Mouse (Mus musculus): ENCODE measurements around the gene Rbpjl. TPM values are rescaled to one million over a fixed set of nuclear protein-coding genes. Genes with fewer than 3 reads are reported as not detected.
A peak's percentile ranks its signal among the peaks of the same experiment; 100 is the strongest.

Gene Rbpjl
- polyA plus RNA-seq, 1 experiment from 2014 or later = not detected

- Histone ChIP-seq H3K27ac (no peak overlapping the region), H3K36me3 (no peaks in the 10 kb centered on the region), H3K27me3 (ENCODE audit: low read depth, poor library complexity, severe bottlenecking) (peaks cover 100% of the 10 kb centered on the region), H3K4me3 (peak overlapping the region; percentile 49; the same call in 1 of the 2 replicates), H3K9me3 (replicated peaks) (no peaks in the 10 kb centered on the region), H3K4me1 (peaks cover 44% of the 10 kb centered on the region)
- DNase-seq (ENCODE audit: low spot score) = no peak
- WGBS = 8% methylated on average over 14 of the region's 14 CpGs
These were observed 598 bp downstream of the Rbpjl start for GRCm38 (mm10) chr2:164403396-164404081.

GRCm38 (mm10) chr2:164404082-164404990, 1.4 kb downstream of the Rbpjl start:
- Histone ChIP-seq H3K27ac (peak overlapping the region; percentile 9; the same call in 1 of the 2 replicates), H3K4me3 (peak overlapping the region; percentile 49), H3K27me3 (ENCODE audit: low read depth, poor library complexity, severe bottlenecking) (peaks cover 100% of the 10 kb centered on the region), H3K9me3 (replicated peaks) (no peaks in the 10 kb centered on the region), H3K36me3 (no peaks in the 10 kb centered on the region), H3K4me1 (peaks cover 44% of the 10 kb centered on the region)
- under 1% methylated on average over 48 of the region's 49 CpGs for WGBS
- peak; percentile 70 for DNase-seq (ENCODE audit: low spot score)

GRCm38 (mm10) chr2:164405060-164405459, 2.1 kb downstream of the Rbpjl start, which contains the start of gene Matn4:
Gene Matn4 (minus strand): TSS chr2:164405160.
- Histone ChIP-seq H3K36me3 (no peaks in the 10 kb centered on the region), H3K27ac (peak within 1 kb of the TSS; percentile 9; the same call in 1 of the 2 replicates), H3K9me3 (replicated peaks) (no peaks in the 10 kb centered on the region), H3K4me3 (peak within 1 kb of the TSS; percentile 49), H3K27me3 (ENCODE audit: low read depth, poor library complexity, severe bottlenecking) (peaks cover 100% of the 10 kb centered on the region), H3K4me1 (peaks cover 44% of the 10 kb centered on the region)
- no peak for DNase-seq (ENCODE audit: low spot score)
- WGBS = 4% methylated on average over 9 of the region's 9 CpGs

GRCm38 (mm10) chr2:164405519-164405918, 2.6 kb downstream of the Rbpjl start:
- peaks cover 40% of the 10 kb centered on the region for H3K4me1 ChIP-seq
- no peak overlapping the region for H3K4me3 ChIP-seq
- WGBS = 33% methylated on average over 5 of the region's 5 CpGs
- H3K36me3 ChIP-seq = no peaks in the 10 kb centered on the region
- DNase-seq (ENCODE audit: low spot score) = no peak
- no peak overlapping the region for H3K27ac ChIP-seq
- no peaks in the 10 kb centered on the region for H3K9me3 ChIP-seq (replicated peaks)
- peaks cover 100% of the 10 kb centered on the region for H3K27me3 ChIP-seq (ENCODE audit: low read depth, poor library complexity, severe bottlenecking)

DNA sequence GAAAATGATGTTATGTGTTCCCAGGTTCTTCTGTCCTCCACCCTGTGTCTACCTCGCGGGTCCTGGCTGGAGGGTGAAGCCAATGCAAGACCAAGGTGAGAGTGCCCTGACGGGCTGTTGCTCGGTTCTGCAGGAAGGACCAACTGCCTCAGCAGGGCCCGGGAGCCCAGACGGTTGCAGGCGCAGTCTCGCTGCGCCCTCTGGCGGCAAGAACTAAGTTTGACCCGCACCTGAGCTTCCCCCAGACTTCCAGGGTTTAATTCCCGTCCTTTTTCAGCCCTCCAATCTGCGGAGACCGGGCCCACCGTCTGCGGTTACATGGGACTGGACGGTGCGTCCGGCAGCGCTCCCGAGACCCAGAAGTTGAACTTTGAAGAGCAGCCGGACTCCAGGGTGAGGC, 4.8 kb downstream of the Rbpjl start:
- H3K27me3 ChIP-seq (ENCODE audit: low read depth, poor library complexity, severe bottlenecking) = peaks cover 91% of the 10 kb centered on the region
- H3K27ac ChIP-seq = no peak overlapping the region
- DNase-seq (ENCODE audit: low spot score) = peak; percentile 90
- H3K4me1 ChIP-seq = peaks cover 35% of the 10 kb centered on the region
- 1% methylated on average over 22 of the region's 22 CpGs for WGBS
- no peaks in the 10 kb centered on the region for H3K36me3 ChIP-seq
- H3K4me3 ChIP-seq = no peak overlapping the region; the same call in 1 of the 2 replicates
- no peaks in the 10 kb centered on the region for H3K9me3 ChIP-seq (replicated peaks)

- Histone ChIP-seq H3K36me3 (no peaks in the 10 kb centered on the region), H3K27me3 (ENCODE audit: low read depth, poor library complexity, severe bottlenecking) (peaks cover 59% of the 10 kb centered on the region), H3K9me3 (replicated peaks) (no peaks in the 10 kb centered on the region), H3K4me3 (peak overlapping the region; percentile 29), H3K4me1 (peaks cover 20% of the 10 kb centered on the region), H3K27ac (no peak overlapping the region; the same call in 1 of the 2 replicates)
- WGBS = 28% methylated on average over 28 of the region's 28 CpGs
- no peak for DNase-seq (ENCODE audit: low spot score)
These were observed 11.2 kb downstream of the Rbpjl start for GRCm38 (mm10) chr2:164414167-164414566.

DNA sequence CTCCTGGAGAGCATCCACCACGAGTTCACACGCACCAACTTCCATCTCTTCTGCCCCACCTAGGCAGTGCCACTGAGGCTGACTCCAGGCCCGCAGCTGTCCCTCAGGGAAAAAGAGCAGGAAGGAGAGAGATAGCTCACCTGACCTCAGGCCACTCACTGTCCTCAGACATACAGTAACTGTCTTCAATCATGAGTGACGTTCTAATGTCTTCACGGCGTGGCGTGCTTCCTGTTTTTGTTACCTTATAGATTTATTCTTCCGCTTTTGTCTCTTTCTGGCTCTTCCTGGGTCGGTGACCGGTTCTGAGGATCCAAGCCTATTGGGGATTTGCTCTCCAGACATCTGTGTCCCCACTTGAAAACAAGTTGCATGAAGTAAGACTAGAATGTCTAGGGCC, 11.6 kb downstream of the Rbpjl start:
- DNase-seq (ENCODE audit: low spot score) = no peak
- peaks cover 24% of the 10 kb centered on the region for H3K4me1 ChIP-seq
- H3K27me3 ChIP-seq (ENCODE audit: low read depth, poor library complexity, severe bottlenecking) = peaks cover 55% of the 10 kb centered on the region
- H3K4me3 ChIP-seq = peak overlapping the region; percentile 29
- H3K9me3 ChIP-seq (replicated peaks) = no peaks in the 10 kb centered on the region
- H3K36me3 ChIP-seq = no peaks in the 10 kb centered on the region
- 75% methylated on average over 10 of the region's 10 CpGs for WGBS
- no peak overlapping the region; the same call in 1 of the 2 replicates for H3K27ac ChIP-seq

- Histone ChIP-seq H3K9me3 (replicated peaks) (no peaks in the 10 kb centered on the region), H3K27me3 (ENCODE audit: low read depth, poor library complexity, severe bottlenecking) (peaks cover 38% of the 10 kb centered on the region), H3K36me3 (no peaks in the 10 kb centered on the region), H3K27ac (no peak overlapping the region), H3K4me3 (no peak overlapping the region), H3K4me1 (peaks cover 31% of the 10 kb centered on the region)
- DNase-seq (ENCODE audit: low spot score) = peak; percentile 52
- WGBS = 2% methylated on average over 2 of the region's 2 CpGs
These were observed 14.3 kb downstream of the Rbpjl start for GRCm38 (mm10) chr2:164417198-164417597.

DNA sequence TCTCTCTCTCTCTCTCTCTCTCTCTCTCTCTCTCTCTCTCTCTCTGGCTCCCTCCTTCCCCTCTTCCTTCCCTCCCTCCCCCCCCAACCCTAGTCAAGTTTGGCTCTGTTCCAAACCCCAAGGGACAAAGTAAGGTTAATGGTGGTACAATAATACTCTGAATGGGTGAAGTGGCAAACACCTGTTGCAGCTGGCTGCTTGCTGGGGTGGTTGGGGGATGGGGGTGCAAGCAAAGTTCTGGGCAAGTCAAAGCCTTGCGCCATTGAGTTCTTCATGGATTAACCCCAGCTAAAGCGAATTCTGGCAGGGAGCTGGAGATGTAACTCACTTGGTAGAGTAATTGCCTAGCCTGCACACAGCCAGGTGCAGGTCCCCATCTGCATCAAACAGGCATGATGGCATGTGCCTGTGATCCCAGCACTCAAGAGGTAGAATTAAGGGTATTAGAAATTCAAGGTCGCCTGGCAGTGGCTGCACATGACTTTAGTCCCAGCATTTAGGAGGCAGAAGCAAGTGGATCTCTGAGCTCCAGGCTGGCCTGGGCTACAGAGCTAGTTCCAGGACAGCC, 15.5 kb downstream of the Rbpjl start:
- no peak for DNase-seq (ENCODE audit: low spot score)
- Histone ChIP-seq H3K36me3 (peaks cover 1% of the 10 kb centered on the region; the same call in 1 of the 2 replicates), H3K4me1 (peaks cover 31% of the 10 kb centered on the region), H3K9me3 (replicated peaks) (no peaks in the 10 kb centered on the region), H3K4me3 (no peak overlapping the region), H3K27me3 (ENCODE audit: low read depth, poor library complexity, severe bottlenecking) (peaks cover 26% of the 10 kb centered on the region), H3K27ac (0 out of 2 replicates have a peak overlapping the region, but pooled peaks have one; percentile 50)
- 33% methylated on average over 3 of the region's 3 CpGs for WGBS

DNA sequence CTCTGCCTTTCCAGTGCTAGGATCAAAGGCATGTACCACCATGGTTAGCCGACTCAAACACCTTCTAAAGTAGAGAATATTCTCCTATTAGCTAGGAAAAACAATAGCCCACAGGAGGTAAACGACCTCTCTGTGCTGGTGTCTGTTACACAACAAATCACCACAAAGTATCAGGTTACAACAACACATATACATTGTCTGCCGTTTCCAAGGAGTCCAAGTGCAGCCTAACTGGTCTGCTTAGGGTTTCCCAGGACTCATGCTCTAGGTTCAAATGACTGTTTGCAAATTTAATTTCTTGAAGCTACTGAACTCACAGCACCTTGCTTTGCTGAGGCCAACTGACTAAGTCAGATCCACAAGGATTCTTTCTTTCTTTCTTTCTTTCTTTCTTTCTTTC, 16.5 kb downstream of the Rbpjl start:
- Histone ChIP-seq H3K9me3 (replicated peaks) (no peaks in the 10 kb centered on the region), H3K4me1 (peaks cover 23% of the 10 kb centered on the region), H3K27me3 (ENCODE audit: low read depth, poor library complexity, severe bottlenecking) (peaks cover 15% of the 10 kb centered on the region), H3K36me3 (peaks cover 11% of the 10 kb centered on the region), H3K27ac (peak overlapping the region; percentile 50; the same call in 1 of the 2 replicates), H3K4me3 (no peak overlapping the region)
- DNase-seq (ENCODE audit: low spot score) = no peak
- 4% methylated on average over 3 of the region's 3 CpGs for WGBS

DNA sequence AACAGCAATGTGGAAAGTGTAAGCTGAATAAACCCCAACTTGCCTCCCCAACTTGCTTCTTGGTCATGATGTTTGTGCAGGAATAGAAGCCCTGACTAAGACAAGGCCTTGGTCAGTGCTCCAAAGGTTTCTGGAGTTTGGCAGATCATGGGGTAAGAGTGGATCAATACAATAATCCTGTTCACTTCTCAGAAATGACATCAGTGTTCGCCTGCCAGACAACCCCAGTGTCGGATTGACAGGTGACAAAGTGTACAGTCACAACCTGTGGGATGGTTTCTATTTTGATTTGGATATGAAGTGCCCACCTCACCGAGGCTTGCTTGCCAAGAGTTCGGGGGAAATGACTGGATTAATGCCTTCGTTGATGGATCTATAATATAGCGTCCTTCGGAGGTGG, 18.4 kb downstream of the Rbpjl start:
- Histone ChIP-seq H3K4me1 (peaks cover 30% of the 10 kb centered on the region), H3K36me3 (peaks cover 11% of the 10 kb centered on the region), H3K27me3 (ENCODE audit: low read depth, poor library complexity, severe bottlenecking) (no peaks in the 10 kb centered on the region), H3K9me3 (replicated peaks) (no peaks in the 10 kb centered on the region), H3K4me3 (no peak overlapping the region), H3K27ac (no peak overlapping the region)
- WGBS = 90% methylated on average over 7 of the region's 7 CpGs
- DNase-seq (ENCODE audit: low spot score) = no peak

DNA sequence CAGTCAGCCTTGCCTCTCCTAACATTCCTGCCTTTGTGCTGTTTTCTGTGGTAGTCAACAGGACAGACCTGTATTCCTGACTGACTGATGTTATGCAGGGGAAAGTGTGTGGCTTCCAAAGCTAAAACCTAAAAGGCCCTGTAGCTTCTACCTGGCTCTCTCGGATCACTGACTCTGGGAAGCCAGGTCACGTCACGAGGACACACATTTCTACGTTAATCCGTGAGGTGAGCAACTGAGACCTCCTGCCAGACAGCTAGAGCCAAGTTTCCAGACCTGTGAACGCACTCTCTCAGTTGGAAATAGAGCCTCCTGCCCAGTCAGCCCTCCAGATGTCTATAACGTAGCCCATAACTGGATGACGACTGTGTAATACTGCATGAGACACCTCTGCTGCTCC, 19.0 kb downstream of the Rbpjl start:
- Histone ChIP-seq H3K4me3 (no peak overlapping the region), H3K9me3 (replicated peaks) (no peaks in the 10 kb centered on the region), H3K27ac (no peak overlapping the region), H3K27me3 (ENCODE audit: low read depth, poor library complexity, severe bottlenecking) (no peaks in the 10 kb centered on the region), H3K4me1 (peaks cover 30% of the 10 kb centered on the region), H3K36me3 (peaks cover 11% of the 10 kb centered on the region)
- DNase-seq (ENCODE audit: low spot score) = no peak
- 85% methylated on average over 8 of the region's 8 CpGs for WGBS
